Mouse (Mus musculus) brain, embryonic 14.5 days (tissue): ENCODE results near the gene Galnt11. TPM values are rescaled to one million over a fixed set of nuclear protein-coding genes. Genes with fewer than 3 reads are reported as not detected.
A peak's percentile ranks its signal among the peaks of the same experiment; 100 is the strongest.

ENCODE experiments used
- DNase-seq: peaks from one replicate; pipeline ENCODE4 v3.0.0-alpha.2; 2011; ENCODE audit warnings: low read depth
- CTCF ChIP-seq: fragments of 200-500 bp; IDR thresholded peaks from 2 replicates; pipeline ENCODE4 v1.5.1; 2012; ENCODE audit warnings: inconsistent platforms, mild to moderate bottlenecking, moderate library complexity, borderline replicate concordance; ENCODE audit not compliant: insufficient read depth, insufficient read length; ENCODE audit errors: extremely low read depth
- POLR2A ChIP-seq: fragments of 200-500 bp; IDR thresholded peaks from 2 replicates; pipeline ENCODE4 v1.6.1; 2012; ENCODE audit warnings: mild to moderate bottlenecking, inconsistent platforms, borderline replicate concordance; ENCODE audit not compliant: poor library complexity, insufficient read depth, insufficient read length, severe bottlenecking; ENCODE audit errors: extremely low read depth
- polyA plus RNA-seq: library from polyadenylated mRNA; depleted of rRNA; stranded (reverse); fragments of >200 nt; gene quantifications from 2 replicates; pipeline ENCODE4 v1.2.3, GENCODE M21; 2012; rRNA removed

Galnt11 gene
- polyA plus RNA-seq, 1 experiment: 39.0 TPM

DNA sequence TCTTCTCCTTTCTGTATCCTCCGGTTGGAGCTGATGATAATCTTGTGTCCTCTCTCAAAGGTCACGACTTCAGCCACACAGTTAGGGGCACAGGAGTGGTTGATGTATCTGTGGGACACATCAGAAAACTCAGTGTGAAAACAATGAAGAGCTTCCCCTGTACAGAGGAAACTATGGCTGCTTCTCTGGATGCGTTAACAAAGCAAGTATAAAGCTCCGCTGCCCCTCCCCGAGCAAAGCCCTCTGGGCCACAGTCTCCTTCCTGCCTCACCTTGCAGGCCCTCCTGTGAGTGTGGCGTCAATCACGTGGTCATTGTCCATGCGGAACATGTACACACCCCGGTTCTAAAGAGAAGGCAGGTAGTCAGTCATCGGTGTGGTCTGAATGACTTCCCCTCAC, 53.9 kb downstream of the Galnt11 start:
- no peak for DNase-seq
- no peak for TF ChIP-seq CTCF
- TF ChIP-seq POLR2A: no peak

DNA sequence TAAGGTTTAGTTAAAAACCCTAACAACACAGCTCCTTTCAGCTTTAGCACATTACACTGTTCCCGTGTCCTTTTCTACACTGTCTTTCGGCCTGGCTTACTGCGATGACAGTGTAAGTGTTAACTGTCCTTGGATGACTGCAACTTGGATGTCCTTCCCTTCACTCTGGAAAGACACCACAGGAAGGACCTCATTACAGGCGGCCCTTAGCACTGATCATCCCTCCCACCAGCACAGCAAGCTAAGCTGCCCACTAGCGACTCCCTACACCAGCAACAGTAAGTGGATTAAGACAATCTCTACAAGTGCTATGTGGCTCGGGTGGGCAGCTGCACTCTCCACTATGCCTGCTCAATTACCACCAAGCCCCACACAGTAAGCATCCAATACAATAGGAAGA, 54.7 kb downstream of the Galnt11 start:
- TF ChIP-seq CTCF (no peak), POLR2A (no peak)
- no peak for DNase-seq

DNA sequence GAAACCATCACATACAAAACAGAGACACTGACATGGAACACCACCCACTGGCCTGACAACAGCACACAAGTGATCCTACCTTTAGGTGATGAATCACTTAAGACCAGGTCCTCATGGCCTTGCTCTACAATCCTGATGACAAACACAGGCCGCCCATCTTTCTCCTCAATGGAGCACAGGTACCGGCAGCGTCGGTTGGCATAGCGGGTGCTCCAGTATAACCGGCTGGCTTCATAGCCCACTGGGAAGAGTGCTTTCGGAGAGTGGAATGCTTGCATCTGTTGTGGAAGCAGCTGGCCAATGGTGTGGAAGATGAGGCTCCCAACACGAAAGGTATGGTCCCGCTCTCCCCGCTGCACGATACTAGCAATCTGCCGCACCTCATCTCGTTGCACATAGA, 62.3 kb downstream of the Galnt11 start:
- TF ChIP-seq POLR2A (no peak), CTCF (no peak)
- no peak for DNase-seq

DNA sequence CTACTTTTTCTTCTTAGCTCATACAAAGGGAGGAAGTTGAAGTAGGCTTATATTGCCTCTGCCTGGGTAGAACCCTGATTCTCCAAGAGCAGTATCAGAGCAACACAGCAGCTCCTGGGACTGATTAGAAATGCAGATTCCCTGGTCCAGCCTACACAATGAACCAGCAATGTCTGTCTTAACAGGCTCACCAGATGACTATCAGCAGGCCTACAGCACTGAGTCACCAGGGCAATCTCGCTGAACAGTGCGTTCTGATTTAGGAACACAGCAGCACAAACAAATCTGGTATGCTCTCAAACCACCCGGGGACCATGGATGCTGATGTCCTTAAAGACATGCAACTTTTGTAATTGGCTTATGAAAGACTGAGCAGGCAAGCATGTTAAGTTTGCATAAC, 75.1 kb downstream of the Galnt11 start:
- TF ChIP-seq CTCF (no peak), POLR2A (no peak)
- DNase-seq: peak; percentile 34

DNA sequence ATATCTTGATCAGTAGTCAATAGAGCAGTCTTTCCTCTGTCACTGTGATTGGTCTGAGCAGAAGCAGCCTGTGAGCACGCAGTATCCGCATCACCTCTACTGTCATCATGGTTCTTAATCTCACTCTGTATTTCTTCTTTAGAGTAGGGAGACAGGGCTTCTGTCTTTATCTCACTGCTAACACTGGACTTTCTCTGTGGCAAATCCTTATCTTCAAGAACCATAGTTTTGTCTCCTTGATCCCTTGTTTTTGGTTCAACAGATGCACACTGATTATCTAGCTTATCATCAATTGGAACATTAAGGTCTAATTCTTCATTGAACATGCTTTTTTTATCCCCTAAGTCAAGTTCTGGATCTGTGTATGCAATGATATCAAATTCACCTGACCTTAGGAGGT, 88.5 kb downstream of the Galnt11 start:
- TF ChIP-seq POLR2A: no peak
- no peak for TF ChIP-seq CTCF
- no peak for DNase-seq

DNA sequence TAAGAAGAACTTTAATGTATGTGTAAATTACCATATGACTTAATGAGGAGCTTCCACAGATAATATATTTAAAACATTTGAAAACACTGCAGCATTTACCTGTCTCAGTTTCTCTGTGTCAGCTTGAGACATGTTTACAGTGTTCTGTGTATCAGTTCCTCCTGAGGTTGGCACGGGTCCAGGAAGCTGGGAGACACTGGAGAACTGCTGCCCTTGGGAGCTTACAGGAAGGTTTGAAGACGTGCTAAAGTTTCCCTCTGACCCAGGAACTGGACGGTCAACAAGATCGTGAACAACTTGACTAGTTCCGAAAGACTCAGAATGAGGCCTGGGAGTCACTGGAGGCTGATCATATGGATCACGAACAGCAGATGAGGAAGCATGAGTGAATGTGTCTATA, 92.2 kb downstream of the Galnt11 start:
- TF ChIP-seq POLR2A: no peak
- TF ChIP-seq CTCF: no peak
- DNase-seq: peak; percentile 2

Other genes with a start within 250 kb of the Galnt11 start
- 99.6 and 102 TPM in 2 replicates for gene Prkag2, start 121.3 kb upstream of the Galnt11 start, polyA plus RNA-seq
- not detected in 2 replicates for gene Galntl5, start 40.4 kb upstream of the Galnt11 start, polyA plus RNA-seq
- not detected in 2 replicates for gene E130116L18Rik, start 1.2 kb downstream of the Galnt11 start, polyA plus RNA-seq